Mouse (Mus musculus): Measurements from ENCODE around the gene D6Ertd527e.
"Not testable (repeated sequence)": the region's sequence is repeated elsewhere in the genome, so short reads cannot be mapped to it uniquely, and the experiment has no call there.

Gene D6Ertd527e

GRCm38 (mm10) chr6:87104123-87104796 lies at the start of gene D6Ertd527e:
D6Ertd527e (plus strand) TSS chr6:87104746.
- DNase-seq (ENCODE audit: low read depth, low spot score), result no peak
- Histone ChIP-seq H3K27me3 (ENCODE audit: control insufficient read depth, insufficient read depth, low read length, poor library complexity, severe bottlenecking) (no peaks in the 10 kb centered on the region), H3K36me3 (ENCODE audit: control insufficient read depth, insufficient read depth, low read length, poor library complexity, severe bottlenecking) (no peaks in the 10 kb centered on the region)

- H3K27me3 ChIP-seq (ENCODE audit: control insufficient read depth, insufficient read depth, low read length, poor library complexity, severe bottlenecking), result no peaks in the 10 kb centered on the region
- DNase-seq (ENCODE audit: low read depth, low spot score), result no peak
- H3K36me3 ChIP-seq (ENCODE audit: control insufficient read depth, insufficient read depth, low read length, poor library complexity, severe bottlenecking), result 0 out of 2 replicates have a peak, but pooled peaks cover 5% of the 10 kb centered on the region
These were observed 44.8 kb upstream of the D6Ertd527e start for GRCm38 (mm10) chr6:87059754-87060153.

GRCm38 (mm10) chr6:87063586-87063985 lies 41.0 kb upstream of the D6Ertd527e start:
- DNase-seq (ENCODE audit: low read depth, low spot score), result no peak
- no peaks in the 10 kb centered on the region for H3K27me3 ChIP-seq (ENCODE audit: control insufficient read depth, insufficient read depth, low read length, poor library complexity, severe bottlenecking)
- H3K36me3 ChIP-seq (ENCODE audit: control insufficient read depth, insufficient read depth, low read length, poor library complexity, severe bottlenecking), result peaks cover 13% of the 10 kb centered on the region; the same call in 1 of the 2 replicates

GRCm38 (mm10) chr6:87068209-87068608 lies 36.3 kb upstream of the D6Ertd527e start:
- peak; percentile 15 for DNase-seq (ENCODE audit: low read depth, low spot score)
- Histone ChIP-seq H3K36me3 (ENCODE audit: control insufficient read depth, insufficient read depth, low read length, poor library complexity, severe bottlenecking) (peaks cover 15% of the 10 kb centered on the region), H3K27me3 (ENCODE audit: control insufficient read depth, insufficient read depth, low read length, poor library complexity, severe bottlenecking) (no peaks in the 10 kb centered on the region)

GRCm38 (mm10) chr6:87069195-87069900 lies 35.2 kb upstream of the D6Ertd527e start:
- peaks cover 15% of the 10 kb centered on the region for H3K36me3 ChIP-seq (ENCODE audit: control insufficient read depth, insufficient read depth, low read length, poor library complexity, severe bottlenecking)
- no peak for DNase-seq (ENCODE audit: low read depth, low spot score)
- H3K27me3 ChIP-seq (ENCODE audit: control insufficient read depth, insufficient read depth, low read length, poor library complexity, severe bottlenecking), result no peaks in the 10 kb centered on the region

GRCm38 (mm10) chr6:87070641-87071040 lies 33.9 kb upstream of the D6Ertd527e start:
- peaks cover 10% of the 10 kb centered on the region for H3K36me3 ChIP-seq (ENCODE audit: control insufficient read depth, insufficient read depth, low read length, poor library complexity, severe bottlenecking)
- DNase-seq (ENCODE audit: low read depth, low spot score), result no peak
- no peaks in the 10 kb centered on the region for H3K27me3 ChIP-seq (ENCODE audit: control insufficient read depth, insufficient read depth, low read length, poor library complexity, severe bottlenecking)

- H3K36me3 ChIP-seq (ENCODE audit: control insufficient read depth, insufficient read depth, low read length, poor library complexity, severe bottlenecking), result peaks cover 2% of the 10 kb centered on the region
- DNase-seq (ENCODE audit: low read depth, low spot score), result no peak
- no peaks in the 10 kb centered on the region for H3K27me3 ChIP-seq (ENCODE audit: control insufficient read depth, insufficient read depth, low read length, poor library complexity, severe bottlenecking)
These were observed 31.8 kb upstream of the D6Ertd527e start for GRCm38 (mm10) chr6:87072759-87073158.

GRCm38 (mm10) chr6:87075092-87075685 lies 29.4 kb upstream of the D6Ertd527e start:
- H3K36me3 ChIP-seq (ENCODE audit: control insufficient read depth, insufficient read depth, low read length, poor library complexity, severe bottlenecking), result peaks cover 2% of the 10 kb centered on the region
- H3K27me3 ChIP-seq (ENCODE audit: control insufficient read depth, insufficient read depth, low read length, poor library complexity, severe bottlenecking), result no peaks in the 10 kb centered on the region
- peak; percentile 63 for DNase-seq (ENCODE audit: low read depth, low spot score)

GRCm38 (mm10) chr6:87079457-87079856 lies 25.1 kb upstream of the D6Ertd527e start:
- no peaks in the 10 kb centered on the region; the same call in 1 of the 2 replicates for H3K36me3 ChIP-seq (ENCODE audit: control insufficient read depth, insufficient read depth, low read length, poor library complexity, severe bottlenecking)
- no peaks in the 10 kb centered on the region for H3K27me3 ChIP-seq (ENCODE audit: control insufficient read depth, insufficient read depth, low read length, poor library complexity, severe bottlenecking)
- DNase-seq (ENCODE audit: low read depth, low spot score), result no peak

GRCm38 (mm10) chr6:87085026-87085425 lies 19.5 kb upstream of the D6Ertd527e start:
- peaks cover 7% of the 10 kb centered on the region for H3K36me3 ChIP-seq (ENCODE audit: control insufficient read depth, insufficient read depth, low read length, poor library complexity, severe bottlenecking)
- DNase-seq (ENCODE audit: low read depth, low spot score), result no peak
- H3K27me3 ChIP-seq (ENCODE audit: control insufficient read depth, insufficient read depth, low read length, poor library complexity, severe bottlenecking), result no peaks in the 10 kb centered on the region

GRCm38 (mm10) chr6:87088356-87088755 lies 16.2 kb upstream of the D6Ertd527e start:
- no peaks in the 10 kb centered on the region for H3K27me3 ChIP-seq (ENCODE audit: control insufficient read depth, insufficient read depth, low read length, poor library complexity, severe bottlenecking)
- DNase-seq (ENCODE audit: low read depth, low spot score), result no peak
- peaks cover 7% of the 10 kb centered on the region for H3K36me3 ChIP-seq (ENCODE audit: control insufficient read depth, insufficient read depth, low read length, poor library complexity, severe bottlenecking)

- Histone ChIP-seq H3K27me3 (ENCODE audit: control insufficient read depth, insufficient read depth, low read length, poor library complexity, severe bottlenecking) (no peaks in the 10 kb centered on the region), H3K36me3 (ENCODE audit: control insufficient read depth, insufficient read depth, low read length, poor library complexity, severe bottlenecking) (peaks cover 5% of the 10 kb centered on the region)
- no peak for DNase-seq (ENCODE audit: low read depth, low spot score)
These were observed 13.7 kb upstream of the D6Ertd527e start for GRCm38 (mm10) chr6:87090877-87091276.

GRCm38 (mm10) chr6:87092476-87092875 lies 12.1 kb upstream of the D6Ertd527e start:
- H3K36me3 ChIP-seq (ENCODE audit: control insufficient read depth, insufficient read depth, low read length, poor library complexity, severe bottlenecking), result peaks cover 2% of the 10 kb centered on the region
- no peak for DNase-seq (ENCODE audit: low read depth, low spot score)
- H3K27me3 ChIP-seq (ENCODE audit: control insufficient read depth, insufficient read depth, low read length, poor library complexity, severe bottlenecking), result no peaks in the 10 kb centered on the region

- H3K36me3 ChIP-seq (ENCODE audit: control insufficient read depth, insufficient read depth, low read length, poor library complexity, severe bottlenecking); H3K27me3 ChIP-seq (ENCODE audit: control insufficient read depth, insufficient read depth, low read length, poor library complexity, severe bottlenecking); DNase-seq (ENCODE audit: low read depth, low spot score): not testable (repeated sequence)
These were observed 10.9 kb upstream of the D6Ertd527e start for GRCm38 (mm10) chr6:87093631-87094030.

- Histone ChIP-seq H3K27me3 (ENCODE audit: control insufficient read depth, insufficient read depth, low read length, poor library complexity, severe bottlenecking) (no peaks in the 10 kb centered on the region), H3K36me3 (ENCODE audit: control insufficient read depth, insufficient read depth, low read length, poor library complexity, severe bottlenecking) (no peaks in the 10 kb centered on the region)
- DNase-seq (ENCODE audit: low read depth, low spot score), result no peak
These were observed 5.3 kb upstream of the D6Ertd527e start for GRCm38 (mm10) chr6:87099261-87099660.
